Mouse (Mus musculus): ENCODE measurements around the gene Prkcb. TPM values are rescaled to one million over a fixed set of nuclear protein-coding genes. Genes with fewer than 3 reads are reported as not detected.

Prkcb gene
- polyA plus RNA-seq, 1 experiment = 1.0 TPM

GRCm38 (mm10) chr7:122656671-122657070, 368.1 kb downstream of the Prkcb start:
- no peak for TF ChIP-seq POLR2A (IDR thresholded peaks at IDR 0.05; ENCODE audit: low read depth, low read length)
- no peak for TF ChIP-seq CTCF (IDR thresholded peaks at IDR 0.05; ENCODE audit: borderline replicate concordance, insufficient read depth, low read length)
- no peak overlapping the region for H3K27ac ChIP-seq (ENCODE audit: insufficient read depth, low read length)
- no peak overlapping the region for H3K4me3 ChIP-seq (ENCODE audit: insufficient read depth, low read length)
- no peaks in the 10 kb centered on the region for H3K4me1 ChIP-seq (ENCODE audit: control insufficient read depth, insufficient read depth, low read length)

GRCm38 (mm10) chr7:122657423-122658126, 369.0 kb downstream of the Prkcb start:
- no peak overlapping the region for H3K4me3 ChIP-seq (ENCODE audit: insufficient read depth, low read length)

GRCm38 (mm10) chr7:122665311-122666049, 376.9 kb downstream of the Prkcb start:
- no peak overlapping the region for H3K27ac ChIP-seq (ENCODE audit: insufficient read depth, low read length)
- H3K4me3 ChIP-seq (ENCODE audit: insufficient read depth, low read length) = no peak overlapping the region
- no peaks in the 10 kb centered on the region for H3K4me1 ChIP-seq (ENCODE audit: control insufficient read depth, insufficient read depth, low read length)
- TF ChIP-seq CTCF (IDR thresholded peaks at IDR 0.05; ENCODE audit: borderline replicate concordance, insufficient read depth, low read length) = no peak
- TF ChIP-seq POLR2A (IDR thresholded peaks at IDR 0.05; ENCODE audit: low read depth, low read length) = no peak

More at GRCm38 (mm10) chr7:122657423-122658126, 369.0 kb downstream of the Prkcb start:
- Histone ChIP-seq H3K27ac (ENCODE audit: insufficient read depth, low read length) (no peak overlapping the region), H3K4me1 (ENCODE audit: control insufficient read depth, insufficient read depth, low read length) (no peaks in the 10 kb centered on the region)
- TF ChIP-seq CTCF (IDR thresholded peaks at IDR 0.05; ENCODE audit: borderline replicate concordance, insufficient read depth, low read length) = no peak

GRCm38 (mm10) chr7:122667903-122668302, 379.4 kb downstream of the Prkcb start:
- Histone ChIP-seq H3K4me3 (ENCODE audit: insufficient read depth, low read length) (no peak overlapping the region), H3K27ac (ENCODE audit: insufficient read depth, low read length) (no peak overlapping the region), H3K4me1 (ENCODE audit: control insufficient read depth, insufficient read depth, low read length) (no peaks in the 10 kb centered on the region)
- TF ChIP-seq CTCF (IDR thresholded peaks at IDR 0.05; ENCODE audit: borderline replicate concordance, insufficient read depth, low read length) (no peak), POLR2A (IDR thresholded peaks at IDR 0.05; ENCODE audit: low read depth, low read length) (no peak)

GRCm38 (mm10) chr7:122670442-122670872, 381.9 kb downstream of the Prkcb start, which contains the start of gene Cacng3:
Gene Cacng3 (plus strand): TSS chr7:122670492.
- H3K27ac ChIP-seq (ENCODE audit: insufficient read depth, low read length) = no peak within 1 kb of the TSS
- H3K4me3 ChIP-seq (ENCODE audit: insufficient read depth, low read length) = no peak within 1 kb of the TSS
- TF ChIP-seq CTCF (IDR thresholded peaks at IDR 0.05; ENCODE audit: borderline replicate concordance, insufficient read depth, low read length) (no peak), POLR2A (IDR thresholded peaks at IDR 0.05; ENCODE audit: low read depth, low read length) (no peak)
- no peaks in the 10 kb centered on the region for H3K4me1 ChIP-seq (ENCODE audit: control insufficient read depth, insufficient read depth, low read length)

GRCm38 (mm10) chr7:122670873-122671641, 382.5 kb downstream of the Prkcb start:
- no peaks in the 10 kb centered on the region for H3K4me1 ChIP-seq (ENCODE audit: control insufficient read depth, insufficient read depth, low read length)
- no peak overlapping the region for H3K27ac ChIP-seq (ENCODE audit: insufficient read depth, low read length)
- TF ChIP-seq CTCF (IDR thresholded peaks at IDR 0.05; ENCODE audit: borderline replicate concordance, insufficient read depth, low read length) (no peak), POLR2A (IDR thresholded peaks at IDR 0.05; ENCODE audit: low read depth, low read length) (no peak)
- no peak overlapping the region for H3K4me3 ChIP-seq (ENCODE audit: insufficient read depth, low read length)

- Histone ChIP-seq H3K27ac (ENCODE audit: insufficient read depth, low read length) (no peak overlapping the region), H3K4me1 (ENCODE audit: control insufficient read depth, insufficient read depth, low read length) (no peaks in the 10 kb centered on the region), H3K4me3 (ENCODE audit: insufficient read depth, low read length) (no peak overlapping the region)
- TF ChIP-seq CTCF (IDR thresholded peaks at IDR 0.05; ENCODE audit: borderline replicate concordance, insufficient read depth, low read length) (no peak), POLR2A (IDR thresholded peaks at IDR 0.05; ENCODE audit: low read depth, low read length) (no peak)
These were observed 384.4 kb downstream of the Prkcb start for GRCm38 (mm10) chr7:122672981-122673380.

- TF ChIP-seq POLR2A (IDR thresholded peaks at IDR 0.05; ENCODE audit: low read depth, low read length) (no peak), CTCF (IDR thresholded peaks at IDR 0.05; ENCODE audit: borderline replicate concordance, insufficient read depth, low read length) (no peak)
- no peaks in the 10 kb centered on the region for H3K4me1 ChIP-seq (ENCODE audit: control insufficient read depth, insufficient read depth, low read length)
These were observed 386.7 kb downstream of the Prkcb start for GRCm38 (mm10) chr7:122675207-122675606.

More at GRCm38 (mm10) chr7:122675207-122675606, 386.7 kb downstream of the Prkcb start:
- Histone ChIP-seq H3K27ac (ENCODE audit: insufficient read depth, low read length) (no peak overlapping the region), H3K4me3 (ENCODE audit: insufficient read depth, low read length) (no peak overlapping the region)

Other genes with a start within 250 kb of the Prkcb start
- 47.0 and 50.0 TPM in 2 replicates for gene Ubfd1, start 221.6 kb upstream of the Prkcb start, polyA plus RNA-seq (2011; ENCODE audit: insufficient read length, low read depth, missing spikeins)
- 4.0 and 4.2 TPM in 2 replicates for gene Ears2, start 221.5 kb upstream of the Prkcb start, polyA plus RNA-seq (2011; ENCODE audit: insufficient read length, low read depth, missing spikeins)
- 137 and 149 TPM in 2 replicates for gene Ndufab1, start 186.9 kb upstream of the Prkcb start, polyA plus RNA-seq (2011; ENCODE audit: insufficient read length, low read depth, missing spikeins)
- 4.0 and 4.8 TPM in 2 replicates for gene Palb2, start 155.8 kb upstream of the Prkcb start, polyA plus RNA-seq (2011; ENCODE audit: insufficient read length, low read depth, missing spikeins)
- gene Dctn5, start 155.7 kb upstream of the Prkcb start, polyA plus RNA-seq (2011; ENCODE audit: insufficient read length, low read depth, missing spikeins) = 80.2 and 83.0 TPM in 2 replicates
- 36.6 and 44.3 TPM in 2 replicates for gene Plk1, start 129.3 kb upstream of the Prkcb start, polyA plus RNA-seq (2011; ENCODE audit: insufficient read length, low read depth, missing spikeins)
- not detected in 2 replicates for gene Ern2, start 102.5 kb upstream of the Prkcb start, polyA plus RNA-seq (2011; ENCODE audit: insufficient read length, low read depth, missing spikeins)
- not detected in 2 replicates for gene Chp2, start 69.3 kb upstream of the Prkcb start, polyA plus RNA-seq (2011; ENCODE audit: insufficient read length, low read depth, missing spikeins)

All from embryonic fibroblast, embryonic 13.5 days (primary cell).